Mouse (Mus musculus): Measurements from ENCODE around the gene Hist2h2ab. TPM values are rescaled to one million over a fixed set of nuclear protein-coding genes. Genes with fewer than 3 reads are reported as not detected.
A peak's percentile ranks its signal among the peaks of the same experiment; 100 is the strongest.
"Not testable (repeated sequence)": the region's sequence is repeated elsewhere in the genome, so short reads cannot be mapped to it uniquely, and the experiment has no call there.

Gene Hist2h2ab
- polyA plus RNA-seq, 1 experiment from 2014 or later: 1.4 TPM

- 71% methylated on average over 9 of the region's 9 CpGs for WGBS
These were observed 21.1 kb downstream of the Hist2h2ab start for GRCm38 (mm10) chr3:96240799-96241197.

GRCm38 (mm10) chr3:96243921-96244572, 24.4 kb downstream of the Hist2h2ab start:
- WGBS: 83% methylated on average over 7 of the region's 7 CpGs
- Histone ChIP-seq H3K4me3 (peak overlapping the region; percentile 51), H3K4me2 (peak overlapping the region; percentile 63), H3K27me3 (no peaks in the 10 kb centered on the region), H3K27ac (peak overlapping the region; percentile 99), H3K4me1 (peaks cover 36% of the 10 kb centered on the region), H3K9ac (peak overlapping the region; percentile 83; the same call in 1 of the 2 replicates), H3K36me3 (no peaks in the 10 kb centered on the region), H3K9me3 (no peaks in the 10 kb centered on the region)
- ATAC-seq (ENCODE audit: borderline replicate concordance, extremely low read depth, low FRiP score, low TSS enrichment): no peak

More at GRCm38 (mm10) chr3:96240799-96241197, 21.1 kb downstream of the Hist2h2ab start:
- Histone ChIP-seq H3K4me2 (peak overlapping the region; percentile 41), H3K27me3 (no peaks in the 10 kb centered on the region), H3K4me3 (peak overlapping the region; percentile 12; the same call in 1 of the 2 replicates), H3K27ac (peak overlapping the region; percentile 87), H3K9me3 (no peaks in the 10 kb centered on the region), H3K36me3 (no peaks in the 10 kb centered on the region), H3K4me1 (peaks cover 46% of the 10 kb centered on the region), H3K9ac (peak overlapping the region; percentile 32)
- no peak for ATAC-seq (ENCODE audit: borderline replicate concordance, extremely low read depth, low FRiP score, low TSS enrichment)

- H3K9me3 ChIP-seq, H3K36me3 ChIP-seq, H3K27me3 ChIP-seq: not testable (repeated sequence)
- Histone ChIP-seq H3K4me2 (peak within 1 kb of the TSS; percentile 63), H3K4me1 (peaks cover 41% of the 10 kb centered on the region), H3K9ac (peak within 1 kb of the TSS; percentile 83), H3K4me3 (peak within 1 kb of the TSS; percentile 51), H3K27ac (peak within 1 kb of the TSS; percentile 99)
- under 1% methylated on average over 32 of the region's 88 CpGs for WGBS
- peak; percentile 87 for ATAC-seq (ENCODE audit: borderline replicate concordance, extremely low read depth, low FRiP score, low TSS enrichment)
These were observed 25.6 kb downstream of the Hist2h2ab start, which contains the start of gene Hist2h2aa1 for GRCm38 (mm10) chr3:96245003-96245886. TSS of gene Hist2h2aa1 (plus strand) at chr3:96245497.

DNA sequence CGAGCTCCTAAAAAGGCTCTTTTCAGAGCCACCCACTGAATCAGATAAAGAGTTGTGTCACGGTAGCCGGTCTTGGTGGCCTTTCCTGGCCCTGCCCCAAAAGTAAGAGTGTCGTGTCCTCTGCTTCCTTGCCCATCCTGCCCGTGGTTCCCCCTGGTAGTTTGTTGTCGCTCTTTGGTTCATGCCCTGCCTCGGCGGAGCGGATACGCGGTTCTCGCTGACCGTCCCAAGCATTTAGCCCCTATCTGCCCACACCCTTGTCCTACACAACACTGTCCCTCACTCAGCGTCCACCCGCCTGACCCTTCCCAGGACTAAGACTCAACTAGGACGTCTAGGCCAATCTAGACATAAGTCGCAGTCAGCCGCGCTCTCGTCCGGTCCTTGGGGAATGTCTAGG, 26.4 kb downstream of the Hist2h2ab start:
- not testable (repeated sequence) for H3K4me2 ChIP-seq
- Histone ChIP-seq H3K9ac (0 out of 2 replicates have a peak overlapping the region, but pooled peaks have one; percentile 29), H3K27ac (peak overlapping the region; percentile 83)

GRCm38 (mm10) chr3:96246427-96246856, 26.8 kb downstream of the Hist2h2ab start, which contains the start of gene Hist2h3c1:
TSS of gene Hist2h3c1 (plus strand) at chr3:96246685.
- Histone ChIP-seq H3K9ac (peak within 1 kb of the TSS; percentile 37), H3K27ac (peak within 1 kb of the TSS; percentile 83), H3K4me2 (peak within 1 kb of the TSS; percentile 59), H3K4me3 (peak within 1 kb of the TSS; percentile 46), H3K4me1 (peaks cover 34% of the 10 kb centered on the region)
- 0% methylated on average over 6 of the region's 47 CpGs for WGBS
- H3K36me3 ChIP-seq, H3K9me3 ChIP-seq, H3K27me3 ChIP-seq: not testable (repeated sequence)
- peak; percentile 94 for ATAC-seq (ENCODE audit: borderline replicate concordance, extremely low read depth, low FRiP score, low TSS enrichment)

More for the DNA sequence above, 26.4 kb downstream of the Hist2h2ab start:
- Histone ChIP-seq H3K4me1 (peaks cover 37% of the 10 kb centered on the region), H3K4me3 (peak overlapping the region; percentile 34)
- H3K36me3 ChIP-seq; ATAC-seq (ENCODE audit: borderline replicate concordance, extremely low read depth, low FRiP score, low TSS enrichment); H3K27me3 ChIP-seq; H3K9me3 ChIP-seq: not testable (repeated sequence)
- 0% methylated on average over 12 of the region's 21 CpGs for WGBS

GRCm38 (mm10) chr3:96247356-96248140, 27.9 kb downstream of the Hist2h2ab start:
- peak overlapping the region; percentile 59 for H3K4me2 ChIP-seq
- peaks cover 5% of the 10 kb centered on the region; the same call in 1 of the 2 replicates for H3K27me3 ChIP-seq
- WGBS: 2% methylated on average over 11 of the region's 11 CpGs
- peak overlapping the region; percentile 37 for H3K9ac ChIP-seq
- peak overlapping the region; percentile 46 for H3K4me3 ChIP-seq
- no peaks in the 10 kb centered on the region for H3K9me3 ChIP-seq
- no peaks in the 10 kb centered on the region for H3K36me3 ChIP-seq
- peaks cover 34% of the 10 kb centered on the region for H3K4me1 ChIP-seq
- peak overlapping the region; percentile 49 for H3K27ac ChIP-seq
- ATAC-seq (ENCODE audit: borderline replicate concordance, extremely low read depth, low FRiP score, low TSS enrichment): no peak

DNA sequence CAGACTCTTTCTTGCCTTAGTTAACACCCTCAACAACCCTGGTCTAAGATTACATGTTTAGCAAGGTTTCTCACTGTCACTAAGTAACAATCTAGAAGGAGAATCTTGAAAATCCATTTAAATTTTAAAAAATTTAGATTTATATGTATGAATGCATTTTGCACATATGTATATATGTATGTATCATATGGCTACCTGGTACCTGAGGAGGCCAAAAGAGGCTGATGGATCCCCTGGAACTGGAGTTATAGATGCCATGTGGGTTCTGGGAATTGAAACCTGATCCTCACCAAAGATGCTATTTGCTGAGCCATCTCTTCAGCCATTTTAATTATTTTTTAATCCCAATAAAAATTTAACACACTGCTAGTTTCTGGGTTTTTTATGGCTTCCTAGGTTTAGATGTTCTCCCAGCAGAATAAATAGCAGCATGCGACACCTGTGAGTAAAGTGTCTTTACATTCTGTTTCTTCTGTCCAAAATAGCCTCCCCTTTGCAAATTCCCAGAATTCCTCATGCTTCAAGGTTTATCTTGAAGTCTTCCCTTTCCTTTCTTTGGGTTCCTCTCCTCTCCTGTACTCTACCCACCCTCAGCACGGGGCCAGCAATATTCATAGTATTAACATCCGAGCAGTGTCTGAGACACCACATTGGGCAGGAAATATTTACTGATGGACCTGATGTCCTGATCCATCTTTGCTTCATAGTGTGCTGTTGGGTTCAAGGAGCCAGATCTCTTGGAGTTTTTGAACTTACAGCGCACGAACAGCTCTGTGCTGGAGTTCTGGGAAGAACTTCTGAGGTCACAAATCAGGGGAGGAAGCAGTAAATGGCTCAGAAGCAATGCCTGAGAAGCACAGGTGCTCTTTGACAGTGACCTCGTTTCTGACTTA, 28.7 kb downstream of the Hist2h2ab start:
- peaks cover 13% of the 10 kb centered on the region; the same call in 1 of the 2 replicates for H3K27me3 ChIP-seq
- WGBS: 35% methylated on average over 6 of the region's 6 CpGs
- no peaks in the 10 kb centered on the region for H3K9me3 ChIP-seq
- H3K4me2 ChIP-seq: peak overlapping the region; percentile 59
- H3K27ac ChIP-seq: no peak overlapping the region
- H3K36me3 ChIP-seq: no peaks in the 10 kb centered on the region
- no peak for ATAC-seq (ENCODE audit: borderline replicate concordance, extremely low read depth, low FRiP score, low TSS enrichment)
- H3K4me3 ChIP-seq: peak overlapping the region; percentile 46
- H3K4me1 ChIP-seq: peaks cover 31% of the 10 kb centered on the region
- peak overlapping the region; percentile 37 for H3K9ac ChIP-seq

GRCm38 (mm10) chr3:96249034-96249345, 29.3 kb downstream of the Hist2h2ab start:
- H3K27ac ChIP-seq: no peak overlapping the region
- no peak overlapping the region for H3K9ac ChIP-seq
- H3K27me3 ChIP-seq: peaks cover 19% of the 10 kb centered on the region; the same call in 1 of the 2 replicates
- WGBS: 38% methylated on average over 4 of the region's 4 CpGs
- H3K4me3 ChIP-seq: peak overlapping the region; percentile 46
- H3K4me1 ChIP-seq: peaks cover 25% of the 10 kb centered on the region
- no peak for ATAC-seq (ENCODE audit: borderline replicate concordance, extremely low read depth, low FRiP score, low TSS enrichment)
- H3K36me3 ChIP-seq: no peaks in the 10 kb centered on the region
- H3K9me3 ChIP-seq: no peaks in the 10 kb centered on the region
- peak overlapping the region; percentile 59 for H3K4me2 ChIP-seq

DNA sequence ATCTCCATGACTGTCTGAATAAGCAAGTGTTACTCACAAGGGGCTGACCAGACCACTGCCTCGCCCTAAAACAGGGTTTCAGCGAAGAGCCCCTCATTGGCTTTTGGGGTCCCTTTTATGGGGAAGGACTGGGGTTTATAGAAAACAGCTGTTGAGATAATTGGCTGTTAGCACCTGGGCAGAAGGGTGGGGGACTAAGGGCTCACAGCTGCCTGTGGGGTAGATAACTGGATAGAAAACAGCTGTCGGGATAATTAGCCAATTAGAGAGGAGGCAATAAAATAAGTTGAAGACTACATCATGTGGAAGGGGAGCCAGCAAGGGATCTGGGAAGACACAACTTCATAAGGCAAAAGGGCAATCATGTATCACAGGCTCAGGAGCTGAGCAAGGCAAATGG, 31.2 kb downstream of the Hist2h2ab start:
- H3K9ac ChIP-seq: no peak overlapping the region

DNA sequence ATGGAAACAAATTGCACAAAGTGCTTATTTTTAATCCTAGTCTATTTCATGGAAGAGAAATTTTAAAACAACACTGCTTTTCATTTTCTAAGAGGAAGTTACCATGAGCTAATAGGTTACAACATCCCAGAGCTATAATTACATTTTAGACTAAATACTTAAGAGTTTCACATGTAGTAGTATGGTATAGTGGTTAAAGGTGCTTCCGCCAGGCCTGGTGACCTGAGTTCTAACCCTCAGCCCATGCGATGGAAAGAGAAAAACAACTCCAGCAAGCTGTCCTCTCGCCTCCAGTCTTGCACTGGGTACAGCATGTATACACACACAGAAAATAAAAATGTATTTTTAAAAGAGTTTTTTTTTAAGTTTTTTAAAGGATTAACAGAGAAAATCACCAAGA, 32.1 kb downstream of the Hist2h2ab start:
- H3K27me3 ChIP-seq: peaks cover 34% of the 10 kb centered on the region
- H3K4me2 ChIP-seq: no peak overlapping the region
- H3K36me3 ChIP-seq: no peaks in the 10 kb centered on the region
- H3K4me3 ChIP-seq: no peak overlapping the region
- H3K9ac ChIP-seq: no peak overlapping the region
- H3K9me3 ChIP-seq: no peaks in the 10 kb centered on the region
- WGBS: 83% methylated on average over 3 of the region's 3 CpGs
- no peak overlapping the region for H3K27ac ChIP-seq
- H3K4me1 ChIP-seq: peaks cover 21% of the 10 kb centered on the region
- ATAC-seq (ENCODE audit: borderline replicate concordance, extremely low read depth, low FRiP score, low TSS enrichment): no peak

More for the DNA sequence above, 31.2 kb downstream of the Hist2h2ab start:
- no peak overlapping the region for H3K27ac ChIP-seq
- H3K27me3 ChIP-seq: peaks cover 34% of the 10 kb centered on the region
- H3K4me3 ChIP-seq: no peak overlapping the region
- peaks cover 19% of the 10 kb centered on the region for H3K4me1 ChIP-seq
- no peak overlapping the region for H3K4me2 ChIP-seq
- no peak for ATAC-seq (ENCODE audit: borderline replicate concordance, extremely low read depth, low FRiP score, low TSS enrichment)
- H3K36me3 ChIP-seq: no peaks in the 10 kb centered on the region
- H3K9me3 ChIP-seq: no peaks in the 10 kb centered on the region
- WGBS: 74% methylated on average over 3 of the region's 3 CpGs

All from lung, embryonic 15.5 days (tissue).